Mouse (Mus musculus) olfactory bulb, adult 2 months (tissue): Measurements from ENCODE around the gene Slc27a1.

ENCODE experiments used
- CTCF ChIP-seq: fragments of 200-500 bp; IDR thresholded peaks from 2 replicates; pipeline ENCODE4 v1.5.1; 2012; ENCODE audit warnings: low read depth, mild to moderate bottlenecking, low read length, moderate library complexity; ENCODE audit not compliant: insufficient read depth
- POLR2A ChIP-seq: fragments of 200-500 bp; IDR thresholded peaks from 2 replicates; pipeline ENCODE4 v1.6.1; 2012; ENCODE audit warnings: mild to moderate bottlenecking, low read depth, low read length, moderate library complexity; ENCODE audit not compliant: insufficient read depth

DNA sequence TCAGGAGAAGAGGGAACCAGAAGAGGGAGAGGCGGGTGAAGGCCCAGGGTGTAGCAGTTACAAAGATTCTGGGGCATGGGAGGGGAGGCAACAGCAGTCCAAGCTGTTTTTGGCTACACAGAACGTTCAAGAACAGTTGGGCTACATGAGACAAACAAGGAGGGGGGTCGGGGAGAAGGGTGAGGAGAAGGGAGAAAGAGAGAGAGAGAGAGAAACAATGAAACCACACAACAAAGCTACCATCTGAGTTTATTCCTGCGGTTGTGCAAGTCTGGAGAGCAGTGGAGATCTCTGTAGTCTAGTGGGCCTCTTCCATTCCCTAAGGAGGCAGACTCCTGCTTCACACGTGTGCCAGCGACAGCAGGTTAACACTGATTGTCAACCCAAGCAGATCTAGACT, 14.7 kb upstream of the Slc27a1 start:
- TF ChIP-seq POLR2A (no peak), CTCF (no peak)
